Mouse (Mus musculus) hindbrain, embryonic 16.5 days (tissue): ENCODE data around the gene Tmem60. TPM values are rescaled to one million over a fixed set of nuclear protein-coding genes. Genes with fewer than 3 reads are reported as not detected.

Experiments used
- ATAC-seq: fragments of 200-750 bp; cut with Nextera tagmentation; 2 replicates; pipeline ENCODE4 v1.8.0; 2017; ENCODE audit warnings: moderate TSS enrichment, moderate library complexity
- H3K27ac ChIP-seq: fragments of 300-500 bp; sonication (generic); 2 replicates; pipeline ENCODE4 v1.5.1; 2014; ENCODE audit warnings: low read depth, mild to moderate bottlenecking, control low read depth, low read length, moderate library complexity
- H3K27me3 ChIP-seq: fragments of 300-500 bp; sonication (generic); replicated peaks from 2 replicates; pipeline ENCODE4 v1.6.1; 2014; ENCODE audit warnings: low read length; ENCODE audit not compliant: control insufficient read depth, insufficient read depth
- H3K36me3 ChIP-seq: fragments of 300-500 bp; sonication (generic); 2 replicates; pipeline ENCODE4 v1.6.1; 2014; ENCODE audit warnings: mild to moderate bottlenecking, low read length, moderate library complexity, mixed read lengths; ENCODE audit not compliant: control insufficient read depth, insufficient read depth
- H3K4me1 ChIP-seq: fragments of 300-500 bp; sonication (generic); 2 replicates; pipeline ENCODE4 v1.6.1; 2014; ENCODE audit warnings: low read depth, low read length; ENCODE audit not compliant: control insufficient read depth, insufficient read depth
- H3K4me2 ChIP-seq: fragments of 300-500 bp; sonication (generic); 2 replicates; pipeline ENCODE4 v1.6.1; 2014; ENCODE audit warnings: mild to moderate bottlenecking, low read length, control low read depth, moderate library complexity
- H3K4me3 ChIP-seq: fragments of 300-500 bp; sonication (generic); 2 replicates; pipeline ENCODE4 v1.5.1; 2014; ENCODE audit warnings: mild to moderate bottlenecking, low read length, control low read depth, moderate library complexity
- H3K9ac ChIP-seq: fragments of 300-500 bp; sonication (generic); 2 replicates; pipeline ENCODE4 v1.6.1; 2014; ENCODE audit warnings: low read depth, mild to moderate bottlenecking, control low read depth, low read length, moderate library complexity
- H3K9me3 ChIP-seq: fragments of 300-500 bp; sonication (generic); 2 replicates; pipeline ENCODE4 v1.6.1; 2014; ENCODE audit warnings: mild to moderate bottlenecking, low read length, moderate library complexity; ENCODE audit not compliant: control insufficient read depth
- WGBS: fragments of 180-500 bp; shearing (Covaris S2); extraction: QIAGEN DNeasy Blood & Tissue Kit; methylation state at CpG from one replicate; pipeline ENCODE4 v1.1.7; 2014; 5-methylcytosine and 5-hydroxymethylcytosine counted together
- polyA plus RNA-seq: library from polyadenylated mRNA; unstranded; fragments of >200 nt; fragmentation: Nextera tagmentation; extraction: Ambion mirVana; gene quantifications from 2 replicates; pipeline ENCODE4 v1.2.1, GENCODE M21; 2015

Gene Tmem60
- polyA plus RNA-seq, 1 experiment from 2014 or later, result 70.5 TPM

DNA sequence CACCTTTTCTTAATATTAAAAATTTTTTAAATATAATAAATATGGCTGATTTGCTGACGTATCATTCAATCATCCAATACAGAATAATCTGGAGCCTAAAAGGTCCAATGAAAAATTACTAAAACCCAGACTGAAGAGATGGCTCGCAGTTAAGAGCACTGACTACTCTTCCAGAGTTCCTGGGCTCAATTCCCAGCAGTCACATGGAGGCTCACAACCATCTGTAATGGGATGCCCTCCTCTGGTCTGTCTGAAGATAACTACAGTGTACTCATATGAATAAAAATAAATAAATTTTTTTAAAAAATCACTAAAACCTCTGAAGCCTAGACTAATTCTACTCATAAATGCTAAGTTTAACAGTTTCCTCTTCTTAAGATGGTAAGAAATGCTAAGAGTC, 20.1 kb upstream of the Tmem60 start:
- ATAC-seq, result no peak
- Histone ChIP-seq H3K9me3 (0 out of 2 replicates have a peak, but pooled peaks cover 2% of the 10 kb centered on the region), H3K4me2 (no peak overlapping the region), H3K4me3 (no peak overlapping the region), H3K36me3 (no peaks in the 10 kb centered on the region), H3K4me1 (no peaks in the 10 kb centered on the region), H3K9ac (no peak overlapping the region), H3K27me3 (no peaks in the 10 kb centered on the region), H3K27ac (no peak overlapping the region)
- WGBS, result 91% methylated on average over 2 of the region's 2 CpGs

DNA sequence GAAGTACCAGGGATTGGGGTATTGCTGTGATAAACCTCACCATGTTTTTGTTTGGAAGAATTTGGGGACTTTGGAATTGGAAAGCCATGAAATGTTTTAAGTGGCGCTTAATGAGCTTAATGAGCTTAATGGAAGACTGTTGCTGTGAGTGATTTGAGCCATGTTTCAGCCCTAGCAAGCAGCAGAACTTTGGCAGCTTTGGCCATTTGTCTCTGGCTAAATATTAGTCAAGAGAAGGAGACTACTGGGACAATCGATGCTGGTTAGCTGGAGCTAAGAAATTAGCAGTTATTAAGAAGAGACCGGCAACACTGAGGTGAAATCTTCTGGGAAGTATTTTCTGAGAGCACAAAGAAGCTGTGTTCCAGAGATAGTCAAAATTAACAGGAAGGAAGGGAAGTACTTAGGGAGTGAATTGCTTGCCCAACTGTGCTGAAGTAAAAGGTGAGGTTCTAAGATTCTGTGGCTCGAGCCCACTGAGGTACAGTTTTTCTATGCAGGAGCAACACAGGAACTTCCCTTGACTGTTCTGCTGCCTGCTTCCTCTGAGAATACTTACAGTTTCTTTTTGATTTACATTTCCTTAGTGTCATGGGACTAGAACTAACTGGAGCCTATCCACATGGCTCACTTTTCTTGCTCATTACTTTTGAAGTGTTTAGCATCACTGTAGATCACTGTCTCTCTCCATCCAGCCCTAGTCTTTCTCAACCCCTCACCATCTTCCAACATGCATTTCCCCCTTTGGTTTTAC, 17.6 kb upstream of the Tmem60 start:
- no peak overlapping the region for H3K4me2 ChIP-seq
- no peak overlapping the region for H3K4me3 ChIP-seq
- no peak overlapping the region for H3K9ac ChIP-seq
- no peaks in the 10 kb centered on the region for H3K36me3 ChIP-seq
- H3K27ac ChIP-seq, result no peak overlapping the region
- H3K9me3 ChIP-seq, result 0 out of 2 replicates have a peak, but pooled peaks cover under 1% of the 10 kb centered on the region
- H3K4me1 ChIP-seq, result no peaks in the 10 kb centered on the region
- ATAC-seq, result no peak
- H3K27me3 ChIP-seq, result no peaks in the 10 kb centered on the region
- 76% methylated on average over 4 of the region's 4 CpGs for WGBS

DNA sequence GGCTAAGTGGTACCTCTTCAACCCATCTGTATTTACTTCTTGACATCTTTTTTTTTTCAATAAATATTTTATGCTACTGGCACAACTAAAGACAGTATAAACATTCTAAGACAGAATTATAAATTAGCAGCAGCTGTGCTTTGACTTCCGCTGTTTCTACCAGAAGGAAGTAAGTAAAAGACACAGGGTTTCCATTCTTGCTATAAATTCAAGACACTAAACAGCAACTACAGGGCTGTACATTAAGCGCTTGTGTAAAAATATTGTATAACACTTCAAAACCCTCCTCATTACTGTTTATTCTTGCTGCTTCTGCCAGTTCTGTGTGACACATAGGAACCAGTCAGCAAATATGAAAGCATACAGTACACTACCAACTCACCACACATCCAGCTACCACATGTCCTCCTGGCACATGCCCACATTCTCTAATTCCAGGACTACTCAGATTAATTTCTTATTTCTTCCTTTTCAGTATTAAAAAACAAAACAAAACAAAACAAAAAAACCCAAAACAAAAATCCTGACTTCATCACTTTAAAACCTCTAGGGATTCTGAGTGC, 16.7 kb upstream of the Tmem60 start:
- Histone ChIP-seq H3K4me2 (no peak overlapping the region), H3K27me3 (no peaks in the 10 kb centered on the region), H3K36me3 (no peaks in the 10 kb centered on the region), H3K4me3 (no peak overlapping the region), H3K4me1 (no peaks in the 10 kb centered on the region), H3K9ac (no peak overlapping the region), H3K9me3 (no peaks in the 10 kb centered on the region), H3K27ac (no peak overlapping the region)
- 88% methylated on average over 2 of the region's 2 CpGs for WGBS
- no peak for ATAC-seq

DNA sequence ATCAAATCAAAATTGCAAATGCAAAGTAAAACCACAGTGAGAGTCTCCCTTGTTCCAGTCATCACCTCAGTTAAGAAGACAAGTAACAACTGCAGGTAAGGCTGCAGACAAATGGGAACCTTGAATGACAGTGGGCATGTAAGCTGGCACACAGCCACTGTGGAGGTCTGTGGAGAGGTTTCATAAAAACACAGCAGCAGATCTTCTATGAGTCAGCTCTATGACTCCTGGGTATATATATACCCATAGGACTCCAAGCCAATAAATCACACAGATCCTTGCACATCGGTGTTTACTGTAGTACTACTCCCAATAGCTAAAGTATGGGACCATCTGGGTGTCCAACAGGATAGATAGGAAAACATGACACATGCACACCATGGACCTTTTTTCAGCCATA, 8.8 kb upstream of the Tmem60 start:
- peak; percentile 34; the same call in 1 of the 2 replicates for ATAC-seq
- Histone ChIP-seq H3K36me3 (no peaks in the 10 kb centered on the region), H3K4me2 (no peak overlapping the region), H3K9me3 (no peaks in the 10 kb centered on the region), H3K27me3 (no peaks in the 10 kb centered on the region), H3K4me1 (no peaks in the 10 kb centered on the region), H3K4me3 (no peak overlapping the region), H3K27ac (no peak overlapping the region), H3K9ac (no peak overlapping the region)
- WGBS, result 84% methylated on average over 1 of the region's 1 CpGs

DNA sequence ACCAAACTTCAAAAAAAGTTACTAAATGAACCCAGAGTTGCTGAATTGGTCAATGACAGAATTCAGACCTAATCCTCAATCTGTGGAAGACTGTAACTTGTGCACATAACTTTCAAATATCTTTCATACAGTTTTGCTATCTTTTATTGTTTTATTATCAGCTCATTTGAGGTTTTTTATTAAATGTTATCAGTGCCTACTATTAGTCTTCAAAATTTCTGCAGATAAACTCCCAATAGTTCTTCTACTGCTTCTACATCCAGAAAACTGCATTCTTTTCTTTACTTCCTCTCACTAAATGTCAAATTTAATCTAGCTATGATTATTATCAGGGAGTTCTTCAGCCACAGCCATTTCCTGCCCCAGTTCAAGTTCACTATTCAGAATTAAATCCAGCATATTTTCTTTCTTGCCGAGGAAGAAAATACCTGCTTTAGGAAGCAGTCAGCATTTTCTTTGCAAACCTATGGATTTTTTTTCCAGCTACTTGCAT, 5.0 kb upstream of the Tmem60 start:
- 82% methylated on average over 1 of the region's 1 CpGs for WGBS
- H3K36me3 ChIP-seq, result no peaks in the 10 kb centered on the region
- no peaks in the 10 kb centered on the region for H3K9me3 ChIP-seq
- ATAC-seq, result no peak
- peaks cover 5% of the 10 kb centered on the region for H3K4me1 ChIP-seq
- no peak overlapping the region for H3K4me2 ChIP-seq
- no peak overlapping the region for H3K9ac ChIP-seq
- H3K4me3 ChIP-seq, result no peak overlapping the region
- H3K27me3 ChIP-seq, result no peaks in the 10 kb centered on the region
- H3K27ac ChIP-seq, result no peak overlapping the region

DNA sequence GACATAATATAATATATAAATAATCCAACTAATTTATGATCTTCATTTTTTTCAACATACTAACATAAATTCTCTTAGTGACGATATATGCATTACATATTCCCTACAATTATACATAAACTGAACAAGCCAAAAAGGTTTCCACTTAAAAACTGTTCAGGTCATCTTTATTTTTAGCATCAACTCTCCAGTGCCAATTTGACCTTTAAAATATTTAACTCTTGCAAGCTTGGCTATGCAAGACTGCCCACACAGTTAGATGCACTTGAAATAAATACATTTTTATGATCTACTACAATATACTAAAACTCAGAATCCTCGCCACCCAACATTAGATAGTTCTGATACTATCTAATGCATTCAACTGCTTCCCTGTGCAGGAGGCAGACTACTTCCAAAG, 1.6 kb upstream of the Tmem60 start:
- H3K36me3 ChIP-seq, result no peaks in the 10 kb centered on the region
- no peak for ATAC-seq

DNA sequence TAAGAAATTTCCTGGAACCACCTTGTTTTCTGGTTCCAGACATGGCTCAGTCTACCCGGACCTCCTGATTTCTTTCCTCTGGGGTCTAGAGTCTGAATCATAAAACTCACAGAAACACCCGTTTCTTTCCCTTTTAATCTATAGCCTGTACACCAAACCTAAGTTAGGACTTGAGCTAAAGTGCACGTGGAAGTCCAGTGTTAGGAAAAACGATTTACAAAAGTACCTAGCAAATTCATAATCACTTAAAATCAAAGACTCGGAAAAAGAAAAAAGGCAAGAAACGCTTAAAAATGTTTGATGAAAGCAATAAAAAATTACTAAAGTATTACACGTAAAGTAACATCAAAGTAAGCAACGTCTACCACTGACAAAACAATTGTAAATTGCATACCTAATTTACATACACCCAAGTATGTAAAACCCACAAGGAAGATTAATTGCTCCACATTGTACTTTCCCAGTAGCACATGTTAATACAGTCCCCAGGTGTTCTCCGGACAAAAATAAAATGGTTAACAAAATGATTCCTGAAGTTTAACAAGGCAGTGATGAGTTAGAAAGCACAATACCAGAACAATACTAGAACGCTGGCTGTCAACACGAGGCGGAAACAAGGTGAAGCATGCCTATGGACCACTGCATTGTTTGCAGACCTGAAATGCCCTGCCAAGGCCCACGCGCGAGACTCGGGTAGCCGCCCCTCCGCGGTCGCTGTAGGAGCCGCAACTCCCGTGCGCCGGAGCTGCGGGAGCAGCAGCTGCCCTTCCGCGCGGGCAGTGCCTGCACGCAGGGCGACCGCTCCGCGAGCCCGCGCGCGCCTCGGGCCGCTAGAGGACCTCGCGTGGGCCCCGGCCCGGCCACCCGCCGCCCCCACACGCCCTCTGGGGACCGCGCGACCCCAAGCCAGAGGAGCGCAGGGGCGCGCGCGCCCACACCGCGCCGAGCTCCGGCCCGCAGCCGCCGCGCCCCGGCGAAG, 905 bp upstream of the Tmem60 start:
- no peak for ATAC-seq
- peaks cover 19% of the 10 kb centered on the region for H3K4me1 ChIP-seq
- WGBS, result 2% methylated on average over 34 of the region's 64 CpGs
- H3K27me3 ChIP-seq, result no peaks in the 10 kb centered on the region
- peak overlapping the region; percentile 65 for H3K4me2 ChIP-seq
- peak overlapping the region; percentile 88 for H3K4me3 ChIP-seq
- no peaks in the 10 kb centered on the region for H3K36me3 ChIP-seq
- peak overlapping the region; percentile 91 for H3K9ac ChIP-seq
- H3K27ac ChIP-seq, result peak overlapping the region; percentile 97
- H3K9me3 ChIP-seq, result no peaks in the 10 kb centered on the region

More for the DNA sequence above, 1.6 kb upstream of the Tmem60 start:
- Histone ChIP-seq H3K4me3 (peak overlapping the region; percentile 88), H3K4me1 (peaks cover 19% of the 10 kb centered on the region), H3K27ac (no peak overlapping the region), H3K27me3 (no peaks in the 10 kb centered on the region), H3K9ac (no peak overlapping the region), H3K9me3 (no peaks in the 10 kb centered on the region), H3K4me2 (peak overlapping the region; percentile 65)
- WGBS, result 64% methylated on average over 2 of the region's 2 CpGs

DNA sequence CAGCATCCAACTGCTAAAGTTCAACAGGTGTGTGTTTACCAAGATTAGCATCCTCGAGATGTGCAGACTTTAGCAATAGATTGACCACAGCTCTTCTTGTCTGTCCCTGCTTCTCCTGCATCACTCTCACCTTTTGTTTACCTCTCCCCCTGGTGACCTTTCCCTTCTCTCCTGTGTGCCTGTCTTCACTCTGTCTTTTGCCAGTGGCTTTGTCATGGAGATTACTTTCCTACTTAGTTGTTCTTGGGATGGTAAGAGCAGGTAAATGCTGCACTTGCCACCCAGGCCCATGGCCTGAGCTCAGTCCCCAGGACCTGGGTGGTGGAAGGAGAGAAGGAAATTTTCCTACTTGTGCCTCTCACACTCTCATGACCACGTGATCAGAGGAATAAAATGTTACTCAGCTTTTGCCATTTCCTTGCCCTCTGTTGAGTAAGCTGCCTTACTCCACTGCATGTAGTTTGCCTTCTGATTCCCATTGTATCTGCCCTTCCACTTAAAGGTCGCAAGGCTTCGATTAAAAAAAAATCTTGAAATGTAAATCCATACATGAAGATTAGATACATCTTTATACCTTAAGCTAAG, 2.1 kb downstream of the Tmem60 start:
- H3K9ac ChIP-seq, result no peak overlapping the region

More for the DNA sequence above, 2.1 kb downstream of the Tmem60 start:
- Histone ChIP-seq H3K9me3 (no peaks in the 10 kb centered on the region), H3K4me3 (no peak overlapping the region), H3K4me2 (peak overlapping the region; percentile 36), H3K4me1 (peaks cover 19% of the 10 kb centered on the region), H3K27me3 (no peaks in the 10 kb centered on the region), H3K36me3 (peaks cover 4% of the 10 kb centered on the region; the same call in 1 of the 2 replicates), H3K27ac (no peak overlapping the region)
- 83% methylated on average over 4 of the region's 4 CpGs for WGBS
- ATAC-seq, result no peak
